Mouse (Mus musculus): ENCODE data around the gene Sept9.

GRCm38 (mm10) chr11:117313446-117313845, 114.0 kb downstream of the Sept9 start:
- TF ChIP-seq TAL1 (IDR thresholded peaks at IDR 0.05; ENCODE audit: low read length) (no peak), GATA1 (IDR thresholded peaks at IDR 0.05; ENCODE audit: low read length) (no peak)
